Mouse (Mus musculus) erythroblast, embryonic 14.5 days (primary cell): Measurements from ENCODE around the gene Akt2.

Experiments
- GATA1 ChIP-seq: IDR thresholded peaks from 2 replicates; pipeline ENCODE4 v1.6.1; 2012; ENCODE audit warnings: low read length, inconsistent platforms, mixed read lengths
- TAL1 ChIP-seq: IDR thresholded peaks from 3 replicates; pipeline ENCODE4 v1.6.1; 2012; ENCODE audit warnings: low read length, inconsistent platforms, mixed read lengths

- TF ChIP-seq TAL1 (no peak), GATA1 (no peak)
These were observed 38.3 kb upstream of the Akt2 start, which contains the start of the genes Pld3 and 2310022A10Rik for GRCm38 (mm10) chr7:27552931-27553513.
